Mouse (Mus musculus): ENCODE data around the gene Cox17. TPM values are rescaled to one million over a fixed set of nuclear protein-coding genes. Genes with fewer than 3 reads are reported as not detected.

Cox17 gene
- polyA plus RNA-seq, 1 experiment, result 256 TPM

DNA sequence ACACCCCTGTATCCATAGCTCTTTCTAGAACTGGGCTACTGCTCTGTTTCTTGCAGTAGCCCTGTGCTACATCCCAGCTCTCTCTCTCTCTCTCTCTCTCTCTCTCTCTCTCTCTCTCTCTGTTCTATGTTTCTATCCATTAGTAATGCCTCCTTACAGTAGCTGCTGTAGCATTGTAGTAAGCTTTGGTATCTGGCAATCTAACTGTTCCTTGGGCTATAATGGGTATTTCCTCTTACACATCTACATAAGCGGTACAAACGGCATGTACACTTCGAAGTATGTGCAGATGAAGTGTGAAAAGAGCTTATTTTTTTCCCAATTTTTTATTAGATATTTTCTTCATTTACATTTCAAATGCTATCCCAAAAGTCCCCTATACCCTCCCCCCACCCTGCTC is 33.1 kb downstream of the Cox17 start:
- no peak overlapping the region for H3K4me3 ChIP-seq (replicated peaks; ENCODE audit: insufficient read depth, low read depth, low read length)
- H3K27ac ChIP-seq (ENCODE audit: insufficient read depth, low read length), result no peak overlapping the region
- DNase-seq, result no peak
- whole genome bisulfite sequencing, result 97% methylated on average over 3 of the region's 3 CpGs
- TF ChIP-seq POLR2A (IDR thresholded peaks at IDR 0.05; ENCODE audit: borderline replicate concordance, insufficient read depth, low read length) (no peak), CTCF (IDR thresholded peaks at IDR 0.05; ENCODE audit: borderline replicate concordance, insufficient read depth, low read depth, low read length) (no peak)
- H3K4me1 ChIP-seq (ENCODE audit: control insufficient read depth, insufficient read depth, low read length), result no peaks in the 10 kb centered on the region
- no peaks in the 10 kb centered on the region for H3K27me3 ChIP-seq (ENCODE audit: control insufficient read depth, insufficient read depth, low read length)

DNA sequence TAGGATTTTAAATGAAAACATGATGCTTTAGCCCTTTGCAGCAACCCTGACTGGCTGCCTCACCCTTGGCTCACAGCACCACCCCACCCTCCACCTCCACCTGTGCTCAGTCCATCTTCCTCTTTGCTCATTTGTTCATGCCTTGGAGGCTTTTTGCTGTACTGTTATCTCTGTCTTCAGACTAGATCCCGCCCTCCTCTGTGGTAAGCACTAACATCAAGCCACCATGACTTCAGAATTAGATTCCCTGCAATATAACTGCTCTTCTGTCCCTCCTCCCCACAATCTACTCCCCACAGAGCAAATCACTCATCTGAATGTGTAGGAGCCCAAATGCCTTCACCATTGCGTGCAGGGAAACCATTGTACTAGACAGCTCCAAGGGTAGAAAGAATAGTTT is 36.9 kb downstream of the Cox17 start:
- TF ChIP-seq POLR2A (IDR thresholded peaks at IDR 0.05; ENCODE audit: borderline replicate concordance, insufficient read depth, low read length), result no peak
- TF ChIP-seq CTCF (IDR thresholded peaks at IDR 0.05; ENCODE audit: borderline replicate concordance, insufficient read depth, low read depth, low read length), result no peak
- no peaks in the 10 kb centered on the region for H3K27me3 ChIP-seq (ENCODE audit: control insufficient read depth, insufficient read depth, low read length)
- 65% methylated on average over 2 of the region's 2 CpGs for WGBS
- H3K4me3 ChIP-seq (replicated peaks; ENCODE audit: insufficient read depth, low read depth, low read length), result no peak overlapping the region
- no peak for DNase-seq
- H3K4me1 ChIP-seq (ENCODE audit: control insufficient read depth, insufficient read depth, low read length), result no peaks in the 10 kb centered on the region
- H3K27ac ChIP-seq (ENCODE audit: insufficient read depth, low read length), result no peak overlapping the region

DNA sequence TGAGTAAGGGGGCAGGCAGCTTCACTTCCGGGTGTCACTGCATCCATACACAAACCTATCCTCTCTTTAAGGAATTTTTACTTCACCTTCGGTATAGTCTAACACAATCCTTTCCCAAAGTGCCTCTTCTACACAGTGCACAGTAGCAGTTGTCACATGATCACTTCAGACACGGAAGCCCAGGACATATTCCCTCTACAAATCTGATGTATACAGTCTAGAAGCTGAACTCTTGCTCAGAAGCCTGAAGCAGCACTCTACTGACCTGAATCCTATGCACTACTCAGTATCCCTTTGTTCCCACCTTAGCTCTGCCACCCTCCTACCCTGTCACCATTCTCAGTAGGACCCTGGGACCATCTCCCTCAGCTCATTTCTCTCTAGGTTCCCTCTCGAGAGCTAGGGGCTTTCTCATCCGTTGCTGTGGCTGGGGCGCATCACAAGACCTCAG is 38.4 kb downstream of the Cox17 start:
- TF ChIP-seq CTCF (IDR thresholded peaks at IDR 0.05; ENCODE audit: borderline replicate concordance, insufficient read depth, low read depth, low read length) (no peak), POLR2A (IDR thresholded peaks at IDR 0.05; ENCODE audit: borderline replicate concordance, insufficient read depth, low read length) (no peak)
- Histone ChIP-seq H3K27me3 (ENCODE audit: control insufficient read depth, insufficient read depth, low read length) (no peaks in the 10 kb centered on the region), H3K4me3 (replicated peaks; ENCODE audit: insufficient read depth, low read depth, low read length) (no peak overlapping the region), H3K4me1 (ENCODE audit: control insufficient read depth, insufficient read depth, low read length) (no peaks in the 10 kb centered on the region), H3K27ac (ENCODE audit: insufficient read depth, low read length) (no peak overlapping the region)
- no peak for DNase-seq
- WGBS, result 86% methylated on average over 6 of the region's 6 CpGs

DNA sequence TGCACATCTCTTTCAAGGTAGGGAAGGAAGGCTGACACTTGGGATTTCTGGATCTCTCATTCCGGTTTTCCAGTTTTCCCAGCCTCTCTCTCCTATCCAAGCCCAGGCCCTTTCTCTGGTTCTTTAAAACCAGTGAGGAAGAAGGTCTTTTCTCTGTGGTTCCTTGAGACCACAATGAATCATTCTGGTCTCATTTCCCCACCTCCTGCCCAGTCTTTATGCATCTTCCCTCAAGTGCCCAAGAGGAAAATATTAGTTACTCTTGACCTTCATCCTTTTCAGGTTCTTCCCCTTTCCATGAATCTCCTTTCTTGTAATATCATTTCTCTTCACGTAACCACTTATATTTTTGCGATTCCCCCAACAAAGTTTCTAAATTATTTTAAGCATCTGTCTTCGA is 38.9 kb downstream of the Cox17 start:
- Histone ChIP-seq H3K4me3 (replicated peaks; ENCODE audit: insufficient read depth, low read depth, low read length) (no peak overlapping the region), H3K27me3 (ENCODE audit: control insufficient read depth, insufficient read depth, low read length) (no peaks in the 10 kb centered on the region), H3K27ac (ENCODE audit: insufficient read depth, low read length) (no peak overlapping the region), H3K4me1 (ENCODE audit: control insufficient read depth, insufficient read depth, low read length) (no peaks in the 10 kb centered on the region)
- WGBS, result 96% methylated on average over 4 of the region's 4 CpGs
- TF ChIP-seq CTCF (IDR thresholded peaks at IDR 0.05; ENCODE audit: borderline replicate concordance, insufficient read depth, low read depth, low read length), result no peak
- no peak for TF ChIP-seq POLR2A (IDR thresholded peaks at IDR 0.05; ENCODE audit: borderline replicate concordance, insufficient read depth, low read length)
- DNase-seq, result no peak

DNA sequence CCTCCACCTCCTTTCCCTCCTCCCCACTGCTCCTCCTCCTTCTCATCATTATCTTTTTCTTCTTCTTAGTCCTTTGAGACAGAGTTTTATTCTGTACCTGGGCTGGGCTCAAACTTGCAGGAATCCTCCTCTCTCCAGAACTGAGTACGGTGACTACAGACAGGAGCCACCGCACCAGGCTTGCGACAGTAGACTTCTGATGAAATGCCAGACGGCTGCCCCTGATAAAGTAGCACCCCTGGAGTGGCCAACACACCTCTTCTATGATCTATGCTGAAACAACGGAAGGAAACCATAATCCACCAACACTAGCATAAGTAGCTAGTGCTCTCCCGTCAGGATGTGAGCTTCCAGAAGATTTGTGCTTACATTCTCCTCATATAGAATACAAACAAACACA is 40.6 kb downstream of the Cox17 start:
- H3K27me3 ChIP-seq (ENCODE audit: control insufficient read depth, insufficient read depth, low read length), result no peaks in the 10 kb centered on the region
- no peak overlapping the region for H3K4me3 ChIP-seq (replicated peaks; ENCODE audit: insufficient read depth, low read depth, low read length)
- H3K4me1 ChIP-seq (ENCODE audit: control insufficient read depth, insufficient read depth, low read length), result no peaks in the 10 kb centered on the region
- WGBS, result 90% methylated on average over 6 of the region's 6 CpGs
- no peak for DNase-seq
- no peak for TF ChIP-seq CTCF (IDR thresholded peaks at IDR 0.05; ENCODE audit: borderline replicate concordance, insufficient read depth, low read depth, low read length)
- TF ChIP-seq POLR2A (IDR thresholded peaks at IDR 0.05; ENCODE audit: borderline replicate concordance, insufficient read depth, low read length), result no peak
- H3K27ac ChIP-seq (ENCODE audit: insufficient read depth, low read length), result no peak overlapping the region

DNA sequence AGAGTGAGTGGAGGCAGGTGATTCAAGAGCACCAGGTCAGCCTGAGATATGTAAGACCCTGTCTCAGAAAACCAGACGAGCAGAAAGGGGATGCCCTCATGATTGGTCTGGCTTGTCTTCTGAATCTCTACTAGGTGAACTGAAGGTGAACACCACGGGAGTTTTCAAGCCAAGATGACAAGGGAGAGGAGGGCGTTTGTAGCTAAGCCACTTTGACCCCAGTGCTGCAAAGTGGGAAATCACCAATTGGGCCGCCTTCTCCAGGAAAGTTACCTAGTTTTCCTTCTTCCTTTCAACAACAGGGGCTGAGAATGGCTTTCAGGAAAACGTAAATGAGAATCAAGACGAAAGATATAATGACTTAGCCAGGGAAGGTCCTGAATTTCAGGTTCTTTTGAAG is 42.0 kb downstream of the Cox17 start:
- Histone ChIP-seq H3K4me3 (replicated peaks; ENCODE audit: insufficient read depth, low read depth, low read length) (no peak overlapping the region), H3K27ac (ENCODE audit: insufficient read depth, low read length) (no peak overlapping the region), H3K27me3 (ENCODE audit: control insufficient read depth, insufficient read depth, low read length) (no peaks in the 10 kb centered on the region), H3K4me1 (ENCODE audit: control insufficient read depth, insufficient read depth, low read length) (no peaks in the 10 kb centered on the region)
- TF ChIP-seq CTCF (IDR thresholded peaks at IDR 0.05; ENCODE audit: borderline replicate concordance, insufficient read depth, low read depth, low read length) (no peak), POLR2A (IDR thresholded peaks at IDR 0.05; ENCODE audit: borderline replicate concordance, insufficient read depth, low read length) (no peak)
- WGBS, result 75% methylated on average over 6 of the region's 6 CpGs
- DNase-seq, result no peak

DNA sequence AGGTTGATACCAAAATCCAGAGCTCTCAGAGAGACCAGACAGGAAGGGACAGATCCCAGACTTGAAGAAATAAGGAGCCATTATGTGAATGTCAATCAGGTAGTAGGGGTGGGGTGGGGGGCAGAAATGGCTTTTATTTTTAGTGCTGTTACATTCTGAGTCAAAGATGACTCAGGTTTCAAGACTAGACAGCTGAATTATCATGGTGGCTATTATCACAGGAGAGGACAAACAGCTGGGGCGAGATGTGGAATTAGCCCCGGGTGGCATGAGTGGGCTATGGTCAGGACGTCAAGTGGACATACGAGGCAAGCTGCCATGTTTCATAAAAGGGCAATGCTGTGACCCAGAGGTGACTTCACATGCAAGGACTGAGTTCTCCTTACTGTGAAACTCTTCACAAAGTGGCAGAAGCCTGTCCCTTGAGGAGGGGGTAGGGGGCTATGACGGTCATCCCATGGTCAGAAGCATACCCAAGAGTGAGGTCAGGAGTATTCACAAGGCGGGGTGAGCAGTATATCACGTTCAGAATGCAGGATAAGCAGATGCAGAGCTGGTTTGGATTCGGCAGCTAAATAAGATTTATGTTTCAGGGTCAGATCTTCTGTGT is 42.6 kb downstream of the Cox17 start:
- H3K27ac ChIP-seq (ENCODE audit: insufficient read depth, low read length), result no peak overlapping the region
- H3K4me3 ChIP-seq (replicated peaks; ENCODE audit: insufficient read depth, low read depth, low read length), result no peak overlapping the region
- TF ChIP-seq CTCF (IDR thresholded peaks at IDR 0.05; ENCODE audit: borderline replicate concordance, insufficient read depth, low read depth, low read length) (no peak), POLR2A (IDR thresholded peaks at IDR 0.05; ENCODE audit: borderline replicate concordance, insufficient read depth, low read length) (no peak)
- no peak for DNase-seq
- no peaks in the 10 kb centered on the region for H3K27me3 ChIP-seq (ENCODE audit: control insufficient read depth, insufficient read depth, low read length)
- H3K4me1 ChIP-seq (ENCODE audit: control insufficient read depth, insufficient read depth, low read length), result no peaks in the 10 kb centered on the region
- WGBS, result 76% methylated on average over 8 of the region's 8 CpGs

DNA sequence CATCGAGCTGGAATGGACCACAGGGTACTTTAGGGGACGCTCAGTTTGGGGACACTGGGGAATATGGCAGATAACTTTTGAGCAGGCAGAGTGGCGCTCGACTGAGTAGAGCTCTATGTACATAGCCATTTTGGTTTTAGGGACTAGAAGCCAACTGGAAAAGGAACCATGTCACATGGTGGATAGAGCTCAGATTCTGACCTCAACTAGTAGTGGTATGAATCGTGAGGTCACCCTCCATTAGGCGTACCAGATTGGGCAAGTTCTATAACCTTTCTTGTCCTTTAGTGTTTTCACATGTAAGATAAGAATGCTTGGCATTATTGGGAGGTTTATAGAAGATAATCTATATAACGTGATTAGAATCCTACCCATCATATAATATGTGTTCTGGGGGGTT is 43.5 kb downstream of the Cox17 start:
- Histone ChIP-seq H3K27me3 (ENCODE audit: control insufficient read depth, insufficient read depth, low read length) (no peaks in the 10 kb centered on the region), H3K4me3 (replicated peaks; ENCODE audit: insufficient read depth, low read depth, low read length) (no peak overlapping the region), H3K4me1 (ENCODE audit: control insufficient read depth, insufficient read depth, low read length) (no peaks in the 10 kb centered on the region), H3K27ac (ENCODE audit: insufficient read depth, low read length) (no peak overlapping the region)
- no peak for DNase-seq
- no peak for TF ChIP-seq CTCF (IDR thresholded peaks at IDR 0.05; ENCODE audit: borderline replicate concordance, insufficient read depth, low read depth, low read length)
- TF ChIP-seq POLR2A (IDR thresholded peaks at IDR 0.05; ENCODE audit: borderline replicate concordance, insufficient read depth, low read length), result no peak
- WGBS, result 88% methylated on average over 7 of the region's 7 CpGs

All from cerebellum, adult 2 months (tissue).